In genomic region chr14:33351019-33351418, GRCm38 (mm10) we compare ENCODE assay signal across 8 mouse cellular contexts.
DNase-seq lines count a peak whose midpoint lies in the region; ATAC-seq and TF ChIP-seq lines count a peak whose summit lies in the region.

No protein-coding gene starts in this region.

- TF ChIP-seq CTCF in lung, adult 2 months (IDR thresholded peaks at IDR 0.05; ENCODE audit: insufficient read depth, low read length) = no peak

- ATAC-seq in kidney, embryonic 14.5 days (ENCODE audit: low FRiP score, low TSS enrichment) = no peak
- no peak for ATAC-seq in hindbrain, embryonic 15.5 days (ENCODE audit: low FRiP score, low read depth)
- ATAC-seq in stomach, embryonic 15.5 days (ENCODE audit: insufficient read depth, low FRiP score, low read depth) = peak; percentile 36; the same call in 1 of the 2 replicates
- no peak for ATAC-seq in activated CD4-positive, CD25-positive, alpha-beta regulatory T cell, adult 4 months

- no peaks in the 10 kb centered on the region for H3K9me3 ChIP-seq in kidney, embryonic 14.5 days (ENCODE audit: control insufficient read depth, low read length)
- no peaks in the 10 kb centered on the region for H3K9me3 ChIP-seq in hindbrain, embryonic 15.5 days
- H3K9me3 ChIP-seq in stomach, embryonic 15.5 days = no peaks in the 10 kb centered on the region

- 1% methylated on average over 39 of the region's 42 CpGs for WGBS in kidney, embryonic 14.5 days
- 1% methylated on average over 39 of the region's 42 CpGs for WGBS in hindbrain, embryonic 15.5 days
- WGBS in lung, adult 2 months = 4% methylated on average over 39 of the region's 42 CpGs
- under 1% methylated on average over 28 of the region's 42 CpGs for WGBS in stomach, embryonic 15.5 days

- no peaks in the 10 kb centered on the region for H3K36me3 ChIP-seq in kidney, embryonic 14.5 days (ENCODE audit: control insufficient read depth, insufficient read depth, low read length)
- no peaks in the 10 kb centered on the region for H3K36me3 ChIP-seq in hindbrain, embryonic 15.5 days
- H3K36me3 ChIP-seq in stomach, embryonic 15.5 days = no peaks in the 10 kb centered on the region

- peak overlapping the region; percentile 91 for H3K4me2 ChIP-seq in kidney, embryonic 14.5 days (replicated peaks; ENCODE audit: low read depth, low read length)
- peak overlapping the region; percentile 73 for H3K4me2 ChIP-seq in hindbrain, embryonic 15.5 days
- peak overlapping the region; percentile 84 for H3K4me2 ChIP-seq in stomach, embryonic 15.5 days

- H3K4me3 ChIP-seq in kidney, embryonic 14.5 days (ENCODE audit: low read length) = peak overlapping the region; percentile 43
- H3K4me3 ChIP-seq in hindbrain, embryonic 15.5 days = peak overlapping the region; percentile 48
- peak overlapping the region; percentile 11 for H3K4me3 ChIP-seq in lung, adult 2 months (replicated peaks; ENCODE audit: extremely low read depth, low read depth, low read length)
- H3K4me3 ChIP-seq in stomach, embryonic 15.5 days (replicated peaks) = peak overlapping the region; percentile 43

- H3K9ac ChIP-seq in kidney, embryonic 14.5 days (ENCODE audit: low read depth, low read length) = peak overlapping the region; percentile 59
- H3K9ac ChIP-seq in hindbrain, embryonic 15.5 days = peak overlapping the region; percentile 57
- 0 out of 2 replicates have a peak overlapping the region, but pooled peaks have one; percentile 9 for H3K9ac ChIP-seq in stomach, embryonic 15.5 days

- no peak overlapping the region for H3K27ac ChIP-seq in kidney, embryonic 14.5 days (ENCODE audit: low read depth, low read length)
- H3K27ac ChIP-seq in hindbrain, embryonic 15.5 days (replicated peaks) = no peak overlapping the region
- H3K27ac ChIP-seq in stomach, embryonic 15.5 days = no peak overlapping the region

- no peak for DNase-seq in kidney, adult 9 months
- peak; percentile 59 for DNase-seq in lung, adult 2 months
- DNase-seq in cerebellum, postnatal 14 days = no peak
- DNase-seq in left cerebral cortex, adult 9 months (ENCODE audit: low spot score in 2 of 2) = no peak

- no peaks in the 10 kb centered on the region for H3K4me1 ChIP-seq in kidney, embryonic 14.5 days (ENCODE audit: control insufficient read depth, insufficient read depth, low read length)
- H3K4me1 ChIP-seq in hindbrain, embryonic 15.5 days (replicated peaks) = peaks cover 6% of the 10 kb centered on the region; the same call in 1 of the 2 replicates
- peaks cover 15% of the 10 kb centered on the region for H3K4me1 ChIP-seq in lung, adult 2 months (ENCODE audit: control insufficient read depth, insufficient read depth, low read length)
- peaks cover 8% of the 10 kb centered on the region; the same call in 1 of the 2 replicates for H3K4me1 ChIP-seq in stomach, embryonic 15.5 days

- no peak for TF ChIP-seq POLR2A in lung, adult 2 months (IDR thresholded peaks at IDR 0.05; ENCODE audit: borderline replicate concordance, extremely low read depth, low read depth, low read length)

- H3K27me3 ChIP-seq in kidney, embryonic 14.5 days (ENCODE audit: control insufficient read depth, insufficient read depth, low read length) = peaks cover 35% of the 10 kb centered on the region
- H3K27me3 ChIP-seq in hindbrain, embryonic 15.5 days = peaks cover 42% of the 10 kb centered on the region
- peaks cover 36% of the 10 kb centered on the region for H3K27me3 ChIP-seq in stomach, embryonic 15.5 days (replicated peaks)

Comparison
In these comparisons a context has a peak if more than half of its experiments do, and no peak if none do; other contexts are left out.
1. H3K9ac ChIP-seq: peak in every context shown above with its lines; median percentile 59 in kidney, embryonic 14.5 days; 57 in hindbrain, embryonic 15.5 days; 9 in stomach, embryonic 15.5 days.